Mouse (Mus musculus) CH12.LX (cell line): Measurements from ENCODE around the gene Gpr55. TPM values are rescaled to one million over a fixed set of nuclear protein-coding genes. Genes with fewer than 3 reads are reported as not detected.

ENCODE experiments used
- DNase-seq: peaks from one replicate; pipeline ENCODE4 v3.0.0-alpha.2; 2013; ENCODE audit errors: extremely low read depth
- H3K27ac ChIP-seq: 2 replicates; pipeline ENCODE4 v1.5.1; 2012; ENCODE audit warnings: low read depth, mild to moderate bottlenecking, control low read depth, moderate library complexity; ENCODE audit not compliant: insufficient read depth
- H3K27me3 ChIP-seq: replicated peaks from 2 replicates; pipeline ENCODE3; 2012; ENCODE audit warnings: inconsistent platforms
- H3K36me3 ChIP-seq, 2 experiments: replicated peaks in 1 of 2; 2 replicates each; pipeline versions ENCODE3 to v1.6.1; 2012; ENCODE audit warnings: inconsistent platforms in 1 of 2, low read length in 1 of 2, mild to moderate bottlenecking in 1 of 2, mixed read lengths in 1 of 2, moderate library complexity in 1 of 2; ENCODE audit not compliant: control insufficient read depth in 1 of 2, insufficient read depth in 1 of 2
- H3K4me1 ChIP-seq, 2 experiments: 2 replicates each; pipeline ENCODE4 v1.6.1; 2012; ENCODE audit warnings: inconsistent platforms in 1 of 2, moderate library complexity in 1 of 2; ENCODE audit not compliant: insufficient read depth in 2 of 2, control insufficient read depth in 1 of 2
- H3K4me2 ChIP-seq: 2 replicates; pipeline ENCODE4 v1.6.1; 2012; ENCODE audit warnings: low read depth, mild to moderate bottlenecking, control low read depth; ENCODE audit not compliant: poor library complexity, insufficient read depth, severe bottlenecking
- H3K4me3 ChIP-seq, 3 experiments: fragments of 150-350 bp in 1 of 3; sonication (generic) in 1 of 3; replicated peaks in 1 of 3; 2 replicates each; pipeline versions ENCODE3 to v1.5.1; 2011 to 2012; ENCODE audit warnings: low read depth in 2 of 3, low read length in 2 of 3, mild to moderate bottlenecking in 2 of 3, moderate library complexity in 2 of 3, control low read depth in 1 of 3, improper control_type of control experiment in 1 of 3, inconsistent platforms in 1 of 3, mixed read lengths in 1 of 3; ENCODE audit not compliant: poor library complexity in 1 of 3
- H3K79me2 ChIP-seq: replicated peaks from 2 replicates; pipeline ENCODE4 v1.6.1; 2012; ENCODE audit warnings: mild to moderate bottlenecking, moderate library complexity; ENCODE audit not compliant: control insufficient read depth, poor library complexity, insufficient read depth, severe bottlenecking; ENCODE audit errors: extremely low read depth
- H3K9ac ChIP-seq: 2 replicates; pipeline ENCODE4 v1.6.1; 2012; ENCODE audit warnings: low read depth, mild to moderate bottlenecking, control low read depth, moderate library complexity; ENCODE audit not compliant: insufficient read depth
- H3K9me3 ChIP-seq: replicated peaks from 2 replicates; pipeline ENCODE3; 2012; ENCODE audit warnings: low read length, inconsistent platforms, mixed read lengths
- BHLHE40 ChIP-seq: IDR thresholded peaks from 2 replicates; pipeline ENCODE4 v1.6.1; 2011; ENCODE audit warnings: mild to moderate bottlenecking, low read depth, low read length, improper control_type of control experiment
- CHD1 ChIP-seq: IDR thresholded peaks from 2 replicates; pipeline ENCODE4 v1.6.1; 2012; ENCODE audit warnings: low read depth, low read length, improper control_type of control experiment, inconsistent platforms
- CHD2 ChIP-seq: IDR thresholded peaks from 2 replicates; pipeline ENCODE4 v1.6.1; 2011; ENCODE audit warnings: low read length, improper control_type of control experiment
- CTCF ChIP-seq, 2 experiments: IDR thresholded peaks in 1 of 2; conservative IDR thresholded peaks in 1 of 2; 2 replicates each; pipeline ENCODE4 v1.5.1; 2011 to 2012; ENCODE audit warnings: low read depth in 2 of 2, low read length in 2 of 2, improper control_type of control experiment in 1 of 2, inconsistent platforms in 1 of 2, mild to moderate bottlenecking in 1 of 2, moderate library complexity in 1 of 2
- ELF1 ChIP-seq: IDR thresholded peaks from 2 replicates; pipeline ENCODE4 v1.6.1; 2014; ENCODE audit warnings: low read depth, mild to moderate bottlenecking, inconsistent platforms, low read length, improper control_type of control experiment
- EP300 ChIP-seq: IDR thresholded peaks from 2 replicates; pipeline ENCODE4 v1.6.1; 2011; ENCODE audit warnings: low read length, improper control_type of control experiment
- ETS1 ChIP-seq: conservative IDR thresholded peaks from 2 replicates; pipeline ENCODE4 v1.6.1; 2012; ENCODE audit warnings: low read depth, mild to moderate bottlenecking, inconsistent platforms, low read length, improper control_type of control experiment, moderate library complexity
- HCFC1 ChIP-seq: IDR thresholded peaks from 2 replicates; pipeline ENCODE4 v1.6.1; 2012; ENCODE audit warnings: low read depth, mild to moderate bottlenecking, inconsistent platforms, low read length, improper control_type of control experiment
- JUN ChIP-seq: IDR thresholded peaks from 2 replicates; pipeline ENCODE4 v1.6.1; 2011; ENCODE audit warnings: low read depth, mild to moderate bottlenecking, low read length, improper control_type of control experiment, moderate library complexity; ENCODE audit not compliant: insufficient read depth
- KAT2A ChIP-seq: IDR thresholded peaks from 2 replicates; pipeline ENCODE4 v1.6.1; 2012; ENCODE audit warnings: low read length, improper control_type of control experiment, inconsistent platforms; ENCODE audit not compliant: insufficient replicate concordance
- MAX ChIP-seq: IDR thresholded peaks from 2 replicates; pipeline ENCODE4 v1.6.1; 2011; ENCODE audit warnings: low read length, improper control_type of control experiment
- MYC ChIP-seq: IDR thresholded peaks from 2 replicates; pipeline ENCODE4 v1.6.1; 2011; ENCODE audit warnings: low read depth, mild to moderate bottlenecking, improper control_type of control experiment, low read length
- PAX5 ChIP-seq: IDR thresholded peaks from 2 replicates; pipeline ENCODE4 v1.6.1; 2012; ENCODE audit warnings: low read length, inconsistent platforms, mixed read lengths
- POLR2A ChIP-seq: IDR thresholded peaks from 2 replicates; pipeline ENCODE4 v1.6.1; 2011; ENCODE audit warnings: low read depth, mild to moderate bottlenecking, improper control_type of control experiment, low read length
- POLR2AphosphoS2 ChIP-seq: IDR thresholded peaks from 2 replicates; pipeline ENCODE4 v1.6.1; 2011; ENCODE audit warnings: low read depth, low read length, improper control_type of control experiment
- RAD21 ChIP-seq: IDR thresholded peaks from 2 replicates; pipeline ENCODE4 v1.6.1; 2011; ENCODE audit warnings: low read depth, mild to moderate bottlenecking, low read length, improper control_type of control experiment, moderate library complexity
- RCOR1 ChIP-seq: conservative IDR thresholded peaks from 2 replicates; pipeline ENCODE4 v1.6.1; 2012; ENCODE audit warnings: low read depth, mild to moderate bottlenecking, inconsistent platforms, low read length, improper control_type of control experiment
- SIN3A ChIP-seq: IDR thresholded peaks from 2 replicates; pipeline ENCODE4 v1.6.1; 2012; ENCODE audit warnings: low read length, improper control_type of control experiment, inconsistent platforms
- SMC3 ChIP-seq: IDR thresholded peaks from 2 replicates; pipeline ENCODE4 v1.6.1; 2011; ENCODE audit warnings: low read depth, low read length, improper control_type of control experiment
- TCF12 ChIP-seq: IDR thresholded peaks from 2 replicates; pipeline ENCODE4 v1.6.1; 2014; ENCODE audit warnings: low read depth, mild to moderate bottlenecking, inconsistent platforms, low read length, improper control_type of control experiment
- USF1 ChIP-seq: IDR thresholded peaks from 2 replicates; pipeline ENCODE4 v1.6.1; 2014; ENCODE audit warnings: low read depth, mild to moderate bottlenecking, inconsistent platforms, low read length, improper control_type of control experiment
- USF2 ChIP-seq: conservative IDR thresholded peaks from 2 replicates; pipeline ENCODE4 v1.6.1; 2011; ENCODE audit warnings: low read depth, low read length, improper control_type of control experiment
- ZC3H11A ChIP-seq: IDR thresholded peaks from 2 replicates; pipeline ENCODE4 v1.6.1; 2012; ENCODE audit warnings: low read depth, mild to moderate bottlenecking, inconsistent platforms, low read length, improper control_type of control experiment
- ZKSCAN1 ChIP-seq: IDR thresholded peaks from 2 replicates; pipeline ENCODE4 v1.6.1; 2012; ENCODE audit warnings: low read depth, inconsistent platforms, low read length, improper control_type of control experiment, borderline replicate concordance
- ZMIZ1 ChIP-seq: IDR thresholded peaks from 2 replicates; pipeline ENCODE4 v1.6.1; 2012; ENCODE audit warnings: low read depth, mild to moderate bottlenecking, inconsistent platforms, low read length, improper control_type of control experiment
- dilution Hi-C: fragments of 300-500 bp; cut with MboI; formaldehyde crosslinking; loops from 2 replicates; pipeline ENCODE4 v1.14.3; 2020; ENCODE audit warnings: low sequenced_read_pairs; ENCODE audit not compliant: extremely low pct_unique_long_range_greater_than_20kb, extremely low pct_ligation_motif_present
- in situ Hi-C: fragments of 300-500 bp; cut with MboI; formaldehyde crosslinking; loops from 3 replicates; pipeline ENCODE4 v1.14.3; 2019; ENCODE audit warnings: low sequenced_read_pairs, low pct_ligation_motif_present, low pct_unique_long_range_greater_than_20kb, mixed read lengths
- polyA plus RNA-seq: library from polyadenylated mRNA; unstranded; fragments of >175 nt; gene quantifications from 2 replicates; pipeline ENCODE4 v1.2.1, GENCODE M21; 2012; ENCODE audit warnings: low read depth; ENCODE audit not compliant: insufficient read length
- total RNA-seq, 2 experiments: library from RNA; depleted of rRNA; stranded (reverse); fragments of 300-350 nt in 1 of 2; fragments of >200 nt in 1 of 2; gene quantifications; 2 replicates each; pipeline ENCODE4 v1.2.3; 2012 to 2014

Gpr55 gene
- total and polyA plus RNA-seq, 3 experiments = 16.4 to 24.3 (median 17.3) TPM

DNA sequence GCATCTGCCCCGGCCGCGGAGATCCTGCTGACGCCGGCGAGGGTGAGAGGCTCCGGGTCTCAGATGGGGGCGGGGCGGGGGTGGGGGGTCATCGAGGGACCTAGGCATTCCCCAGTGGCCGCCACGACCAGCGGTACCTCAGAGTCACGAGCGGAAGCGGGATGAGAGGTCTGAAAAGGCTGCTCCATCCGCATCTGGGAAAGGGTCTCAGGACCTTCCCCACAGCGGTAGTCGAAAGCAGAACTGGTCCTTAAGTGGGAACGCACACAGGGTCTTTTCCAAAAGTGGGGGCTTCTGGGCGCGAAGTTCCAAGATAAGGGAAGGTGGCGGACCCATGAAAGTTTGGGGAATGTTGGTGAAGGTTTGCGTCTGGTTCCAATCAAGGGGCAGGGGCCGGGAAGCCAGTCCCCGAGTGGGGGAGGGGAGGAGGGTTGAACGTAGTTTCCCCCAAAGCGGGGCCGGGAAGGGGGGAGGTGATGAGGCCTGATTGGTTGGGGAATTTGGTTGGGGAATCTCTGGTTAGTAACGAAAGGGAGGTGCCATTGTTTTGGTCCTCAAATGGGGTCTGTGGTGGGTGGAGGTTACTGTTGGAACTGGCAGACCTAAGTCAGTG is 66.0 kb downstream of the Gpr55 start:
- peak; percentile 64 for DNase-seq
- TF ChIP-seq USF2 (no peak), POLR2AphosphoS2 (no peak), RCOR1 (no peak), SIN3A (no peak; the same call in 1 of the 2 replicates), ELF1 (no peak), MYC (no peak), ZMIZ1 (0 out of 2 replicates have a peak, but pooled peaks have one; percentile 1), ZKSCAN1 (no peak), KAT2A (no peak), PAX5 (no peak), SMC3 (no peak), ZC3H11A (no peak), RAD21 (no peak), CHD2 (peak; percentile 59), CHD1 (no peak), TCF12 (no peak), BHLHE40 (peak; percentile 51; the same call in 1 of the 2 replicates), USF1 (no peak), EP300 (no peak), POLR2A (no peak), CTCF (conservative IDR thresholded peaks at IDR 0.05 in 1 of 2, IDR thresholded peaks at IDR 0.05 in 1 of 2; ENCODE audit: low read depth in 2 of 2, low read length in 2 of 2) (no peak), HCFC1 (0 out of 2 replicates have a peak, but pooled peaks have one; percentile 0), ETS1 (no peak), JUN (no peak), MAX (no peak)
- H3K27ac ChIP-seq = peak overlapping the region; percentile 92
- dilution Hi-C loops = no loop called here
- peak overlapping the region; percentile 86 for H3K9ac ChIP-seq
- in situ Hi-C loops = loop anchor here (5.0 kb wide), 1 partner anchor 43 kb away; no protein-coding TSS in a partner anchor
- H3K36me3 ChIP-seq = peaks cover 0 to 10% of the 10 kb centered on the region in 2 experiments
- peak overlapping the region; percentile 83 to 96 (median 86) for H3K4me3 ChIP-seq
- peak overlapping the region; percentile 54 for H3K4me2 ChIP-seq
- H3K9me3 ChIP-seq = peaks cover 3% of the 10 kb centered on the region
- H3K27me3 ChIP-seq = no peaks in the 10 kb centered on the region
- H3K4me1 ChIP-seq = peaks cover 14 to 40% of the 10 kb centered on the region in 2 experiments
- H3K79me2 ChIP-seq = peaks cover 36% of the 10 kb centered on the region
